Mouse (Mus musculus) neural tube, embryonic 10.5 days (tissue): ENCODE measurements around the gene Ccdc8.

Experiments used
- DNase-seq: peaks from one replicate; pipeline ENCODE4 v3.0.0-alpha.2; 2017; ENCODE audit warnings: low spot score; ENCODE audit errors: extremely low spot score

Gene Ccdc8

DNA sequence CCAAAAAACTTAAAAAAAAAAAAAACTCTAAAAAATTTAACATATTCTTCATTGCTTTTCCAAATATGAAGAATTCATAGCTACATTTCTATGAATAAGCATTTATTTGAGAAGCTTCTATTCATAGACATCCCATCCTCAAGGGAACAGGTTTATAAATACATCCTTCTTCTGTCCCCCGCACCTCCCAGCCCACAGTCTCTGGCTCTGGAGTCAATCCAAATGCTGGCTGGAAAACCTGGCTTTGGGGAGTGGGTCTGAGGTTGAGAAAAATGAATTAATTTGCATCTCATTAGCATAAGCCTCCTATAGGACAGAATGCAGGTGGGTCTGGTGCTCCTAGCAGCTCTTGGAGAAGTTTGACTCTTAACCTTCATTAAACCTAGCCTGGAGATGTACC lies 53.2 kb downstream of the Ccdc8 start:
- no peak for DNase-seq
